Mouse (Mus musculus): ENCODE measurements around the gene Spns2.

DNA sequence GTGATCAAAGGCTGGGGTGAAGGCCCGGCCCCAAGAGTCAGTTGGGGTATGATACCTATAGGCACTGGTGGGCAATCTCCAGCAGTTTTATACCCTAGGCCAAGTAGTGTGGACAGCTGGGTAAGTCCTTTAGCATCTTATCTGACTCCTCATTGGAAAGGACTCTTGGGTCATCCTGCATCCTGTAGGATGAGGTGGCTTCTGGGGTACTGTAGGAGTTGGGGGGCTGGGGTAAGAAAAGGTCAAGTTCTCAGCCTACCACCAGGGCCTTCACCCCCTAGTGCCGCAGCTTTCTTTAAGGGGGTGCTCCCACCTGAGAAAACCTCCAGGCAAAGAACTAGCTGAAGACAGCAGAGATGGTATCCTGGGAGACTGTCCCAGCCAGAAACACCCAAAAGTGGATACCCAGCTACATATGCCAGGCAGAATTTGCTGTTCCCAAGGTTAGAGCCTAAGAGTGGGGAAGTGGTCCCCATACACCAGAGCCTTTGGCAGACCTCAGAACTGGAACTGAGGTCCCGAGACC, 37.5 kb downstream of the Spns2 start:
- no peak for TF ChIP-seq GATA1 (IDR thresholded peaks at IDR 0.05; ENCODE audit: borderline replicate concordance, low read length)
- TF ChIP-seq FLI1 (IDR thresholded peaks at IDR 0.05; ENCODE audit: low read length) = no peak
